Mouse (Mus musculus): ENCODE measurements at regions not wholly inside any gene's neighbourhood (a gene's known extent, or its start where the extent isn't known, plus 50 kb on each side); places are given as distances from the start of the nearest gene placed in this dataset.

DNA sequence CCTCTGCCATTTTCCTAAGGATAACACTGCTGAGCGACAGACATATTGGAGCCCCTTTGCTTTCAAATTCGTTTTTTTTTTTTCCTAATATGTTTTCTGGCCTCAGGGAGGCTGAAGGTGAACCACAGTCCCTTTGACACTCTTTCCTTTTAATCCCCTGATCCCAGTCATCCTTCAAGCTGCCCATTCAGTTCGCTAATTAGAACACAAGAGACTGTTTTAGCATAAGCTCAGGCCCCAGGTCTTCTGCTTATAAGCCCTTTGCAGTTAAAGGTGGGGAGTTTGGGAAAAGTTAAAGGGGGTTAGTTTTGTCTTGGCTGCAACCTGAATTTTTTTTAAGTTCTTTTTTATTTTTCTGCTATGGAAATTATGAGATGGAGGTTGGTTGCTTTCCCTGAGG is 105.6 kb upstream of the Kcna4 start:
- no peak for TF ChIP-seq POLR2A (IDR thresholded peaks at IDR 0.05; ENCODE audit: borderline replicate concordance, extremely low read depth, insufficient read depth, insufficient read length)
- no peak overlapping the region for H3K9ac ChIP-seq (ENCODE audit: low read depth, low read length, severe bottlenecking)
- H3K27me3 ChIP-seq (ENCODE audit: control insufficient read depth, insufficient read depth, low read length) = no peaks in the 10 kb centered on the region
- H3K4me3 ChIP-seq (replicated peaks; ENCODE audit: low read length) = no peak overlapping the region
- 0 out of 2 replicates have a peak, but pooled peaks have one; percentile 6 for ATAC-seq (ENCODE audit: low FRiP score, low read depth)
- H3K27ac ChIP-seq (replicated peaks; ENCODE audit: low read depth, low read length) = no peak overlapping the region
- no peaks in the 10 kb centered on the region for H3K9me3 ChIP-seq (ENCODE audit: control insufficient read depth, low read length)
- DNase-seq (ENCODE audit: low spot score) = no peak
- no peaks in the 10 kb centered on the region for H3K36me3 ChIP-seq (ENCODE audit: control insufficient read depth, insufficient read depth, low read length)
- no peak overlapping the region for H3K4me2 ChIP-seq (replicated peaks; ENCODE audit: low read depth, low read length, severe bottlenecking)
- 52% methylated on average over 3 of the region's 3 CpGs for WGBS
- H3K4me1 ChIP-seq (ENCODE audit: control insufficient read depth, insufficient read depth, low read length) = no peaks in the 10 kb centered on the region

DNA sequence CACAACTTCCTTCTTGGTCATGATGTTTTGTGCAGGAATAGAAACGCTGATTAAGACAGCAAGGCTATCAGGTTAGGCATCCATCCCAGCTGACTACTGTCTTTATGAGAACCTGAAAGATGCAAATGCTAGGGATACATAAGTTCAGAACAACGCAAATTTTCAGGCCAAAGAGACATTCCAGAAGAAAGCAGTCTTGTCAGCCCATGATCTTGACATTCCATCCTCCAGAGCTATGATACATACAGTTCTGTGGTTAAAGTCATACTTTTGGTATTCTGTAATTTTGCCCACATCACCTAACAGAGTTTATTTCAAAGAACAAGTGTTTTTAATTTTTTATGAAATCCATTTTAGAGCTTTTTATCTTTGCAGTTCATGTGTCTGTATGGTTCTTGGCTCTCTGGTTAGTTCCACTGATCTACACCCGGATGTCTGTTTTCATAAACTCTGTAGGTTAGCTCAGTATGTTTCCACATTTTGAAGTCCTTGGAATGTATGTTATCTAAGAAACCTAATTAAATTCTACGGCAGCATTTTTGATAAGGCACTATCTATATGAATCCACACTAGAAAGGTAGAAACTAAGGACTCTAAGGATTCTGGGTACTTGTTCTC is 88.5 kb upstream of the Kcna4 start:
- no peaks in the 10 kb centered on the region for H3K4me1 ChIP-seq (ENCODE audit: control insufficient read depth, insufficient read depth, low read length)
- no peak for TF ChIP-seq POLR2A (IDR thresholded peaks at IDR 0.05; ENCODE audit: borderline replicate concordance, extremely low read depth, insufficient read depth, insufficient read length)
- H3K4me3 ChIP-seq (replicated peaks; ENCODE audit: low read length) = no peak overlapping the region
- 88% methylated on average over 4 of the region's 4 CpGs for WGBS
- DNase-seq (ENCODE audit: low spot score) (no peak), ATAC-seq (ENCODE audit: low FRiP score, low read depth) (no peak)
- H3K36me3 ChIP-seq (ENCODE audit: control insufficient read depth, insufficient read depth, low read length) = no peaks in the 10 kb centered on the region
- H3K9ac ChIP-seq (ENCODE audit: low read depth, low read length, severe bottlenecking) = no peak overlapping the region
- H3K27me3 ChIP-seq (ENCODE audit: control insufficient read depth, insufficient read depth, low read length) = no peaks in the 10 kb centered on the region
- no peaks in the 10 kb centered on the region for H3K9me3 ChIP-seq (ENCODE audit: control insufficient read depth, low read length)
- no peak overlapping the region for H3K4me2 ChIP-seq (replicated peaks; ENCODE audit: low read depth, low read length, severe bottlenecking)
- H3K27ac ChIP-seq (replicated peaks; ENCODE audit: low read depth, low read length) = no peak overlapping the region

DNA sequence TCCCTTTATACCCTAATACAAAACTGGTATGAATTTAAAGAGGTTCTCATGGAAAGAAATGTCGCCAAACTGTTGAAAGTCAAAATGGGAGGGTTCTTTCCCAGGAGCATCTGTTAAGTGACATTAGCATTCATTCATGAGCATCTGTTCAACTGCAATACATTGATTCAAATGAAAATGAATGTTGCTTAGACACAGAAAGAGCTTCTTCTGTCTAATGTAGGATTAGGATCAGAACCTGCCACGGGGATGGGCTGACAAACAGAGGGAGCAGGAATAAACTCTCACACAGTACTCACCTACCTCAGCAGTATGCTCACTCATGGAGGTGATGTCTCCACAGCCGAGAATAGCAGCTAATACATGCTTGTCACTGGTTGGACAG is 88.0 kb upstream of the Kcna4 start:
- DNase-seq (ENCODE audit: low spot score) = no peak
- Histone ChIP-seq H3K4me3 (replicated peaks; ENCODE audit: low read length) (no peak overlapping the region), H3K4me2 (replicated peaks; ENCODE audit: low read depth, low read length, severe bottlenecking) (no peak overlapping the region), H3K9ac (ENCODE audit: low read depth, low read length, severe bottlenecking) (no peak overlapping the region), H3K9me3 (ENCODE audit: control insufficient read depth, low read length) (no peaks in the 10 kb centered on the region), H3K36me3 (ENCODE audit: control insufficient read depth, insufficient read depth, low read length) (no peaks in the 10 kb centered on the region), H3K27me3 (ENCODE audit: control insufficient read depth, insufficient read depth, low read length) (no peaks in the 10 kb centered on the region), H3K4me1 (ENCODE audit: control insufficient read depth, insufficient read depth, low read length) (no peaks in the 10 kb centered on the region), H3K27ac (replicated peaks; ENCODE audit: low read depth, low read length) (no peak overlapping the region)
- 74% methylated on average over 3 of the region's 3 CpGs for WGBS
- ATAC-seq (ENCODE audit: low FRiP score, low read depth) = no peak
- TF ChIP-seq POLR2A (IDR thresholded peaks at IDR 0.05; ENCODE audit: borderline replicate concordance, extremely low read depth, insufficient read depth, insufficient read length) = no peak

DNA sequence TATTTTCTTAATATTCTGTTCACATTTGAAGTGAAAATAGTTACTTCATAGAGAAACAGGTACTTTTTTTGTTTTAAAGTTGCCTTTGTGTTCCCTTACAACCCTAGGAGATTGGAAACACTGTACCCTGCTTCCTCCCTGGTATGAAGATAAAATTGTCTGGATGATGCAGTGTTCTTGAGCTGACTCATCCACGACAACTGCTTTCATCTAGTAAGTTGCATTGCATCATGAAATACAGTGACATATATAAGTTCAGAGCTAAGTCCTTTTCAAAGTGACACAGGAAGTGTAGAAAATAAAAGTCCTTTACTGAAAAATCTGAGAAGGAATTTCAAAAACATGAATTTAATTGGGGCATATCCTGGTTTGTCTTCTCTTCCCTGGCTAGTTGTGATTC is 68.9 kb upstream of the Kcna4 start:
- Histone ChIP-seq H3K4me2 (replicated peaks; ENCODE audit: low read depth, low read length, severe bottlenecking) (no peak overlapping the region), H3K36me3 (ENCODE audit: control insufficient read depth, insufficient read depth, low read length) (no peaks in the 10 kb centered on the region), H3K27me3 (ENCODE audit: control insufficient read depth, insufficient read depth, low read length) (no peaks in the 10 kb centered on the region), H3K4me3 (replicated peaks; ENCODE audit: low read length) (no peak overlapping the region), H3K27ac (replicated peaks; ENCODE audit: low read depth, low read length) (no peak overlapping the region), H3K4me1 (ENCODE audit: control insufficient read depth, insufficient read depth, low read length) (no peaks in the 10 kb centered on the region), H3K9me3 (ENCODE audit: control insufficient read depth, low read length) (no peaks in the 10 kb centered on the region), H3K9ac (ENCODE audit: low read depth, low read length, severe bottlenecking) (no peak overlapping the region)
- DNase-seq (ENCODE audit: low spot score) (no peak), ATAC-seq (ENCODE audit: low FRiP score, low read depth) (no peak)
- TF ChIP-seq POLR2A (IDR thresholded peaks at IDR 0.05; ENCODE audit: borderline replicate concordance, extremely low read depth, insufficient read depth, insufficient read length) = no peak
- 64% methylated on average over 1 of the region's 1 CpGs for whole genome bisulfite sequencing

DNA sequence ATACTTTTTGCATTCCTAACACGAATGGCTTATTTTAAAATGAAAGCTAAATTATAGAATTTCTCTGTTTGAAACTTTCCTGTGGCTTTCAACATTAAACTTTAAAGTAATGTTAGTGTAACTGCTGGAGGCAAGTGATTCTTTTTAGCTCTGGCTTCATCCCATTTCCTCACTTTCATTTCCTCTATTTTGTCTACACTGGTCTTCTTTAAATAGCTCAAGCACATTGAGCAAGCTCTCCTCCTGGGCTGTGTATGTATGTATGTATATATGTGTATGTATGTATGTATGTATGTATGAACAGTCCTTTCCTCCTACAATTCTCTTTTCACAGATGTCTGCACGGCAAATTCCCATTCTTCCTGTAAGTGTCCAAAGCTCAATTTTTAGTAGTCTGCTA is 65.8 kb upstream of the Kcna4 start:
- H3K9me3 ChIP-seq (ENCODE audit: control insufficient read depth, low read length) = no peaks in the 10 kb centered on the region
- no peak overlapping the region for H3K27ac ChIP-seq (replicated peaks; ENCODE audit: low read depth, low read length)
- TF ChIP-seq POLR2A (IDR thresholded peaks at IDR 0.05; ENCODE audit: borderline replicate concordance, extremely low read depth, insufficient read depth, insufficient read length) = no peak
- H3K36me3 ChIP-seq (ENCODE audit: control insufficient read depth, insufficient read depth, low read length) = no peaks in the 10 kb centered on the region
- 82% methylated on average over 2 of the region's 2 CpGs for WGBS
- no peaks in the 10 kb centered on the region for H3K4me1 ChIP-seq (ENCODE audit: control insufficient read depth, insufficient read depth, low read length)
- ATAC-seq (ENCODE audit: low FRiP score, low read depth) (no peak), DNase-seq (ENCODE audit: low spot score) (no peak)
- no peak overlapping the region for H3K4me3 ChIP-seq (replicated peaks; ENCODE audit: low read length)
- H3K4me2 ChIP-seq (replicated peaks; ENCODE audit: low read depth, low read length, severe bottlenecking) = no peak overlapping the region
- no peaks in the 10 kb centered on the region for H3K27me3 ChIP-seq (ENCODE audit: control insufficient read depth, insufficient read depth, low read length)
- H3K9ac ChIP-seq (ENCODE audit: low read depth, low read length, severe bottlenecking) = no peak overlapping the region

DNA sequence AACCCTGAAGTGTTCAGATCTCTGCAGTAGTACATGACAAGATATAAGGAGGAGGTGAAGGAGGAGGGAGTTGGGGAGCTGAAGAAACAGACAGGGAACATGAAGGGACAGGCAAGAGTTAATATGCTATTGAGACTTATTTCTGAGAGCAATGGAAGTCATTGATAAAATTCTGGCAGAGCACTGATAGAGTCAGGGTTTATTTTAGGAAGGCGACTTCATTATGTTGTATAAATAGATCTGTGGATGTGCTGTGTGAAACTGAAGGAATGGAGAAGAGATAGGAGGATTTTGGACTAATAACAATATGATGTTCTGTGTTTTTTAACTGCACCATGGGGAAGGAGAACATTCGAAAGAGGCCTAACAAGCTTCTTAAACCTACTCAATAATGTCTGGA is 63.0 kb upstream of the Kcna4 start:
- ATAC-seq (ENCODE audit: low FRiP score, low read depth) = no peak
- H3K4me1 ChIP-seq (ENCODE audit: control insufficient read depth, insufficient read depth, low read length) = no peaks in the 10 kb centered on the region
- no peak for TF ChIP-seq POLR2A (IDR thresholded peaks at IDR 0.05; ENCODE audit: borderline replicate concordance, extremely low read depth, insufficient read depth, insufficient read length)
- H3K4me2 ChIP-seq (replicated peaks; ENCODE audit: low read depth, low read length, severe bottlenecking) = no peak overlapping the region
- no peak for DNase-seq (ENCODE audit: low spot score)
- no peaks in the 10 kb centered on the region for H3K9me3 ChIP-seq (ENCODE audit: control insufficient read depth, low read length)
- H3K9ac ChIP-seq (ENCODE audit: low read depth, low read length, severe bottlenecking) = no peak overlapping the region
- H3K36me3 ChIP-seq (ENCODE audit: control insufficient read depth, insufficient read depth, low read length) = no peaks in the 10 kb centered on the region
- 89% methylated on average over 2 of the region's 2 CpGs for WGBS
- no peak overlapping the region for H3K4me3 ChIP-seq (replicated peaks; ENCODE audit: low read length)
- H3K27ac ChIP-seq (replicated peaks; ENCODE audit: low read depth, low read length) = no peak overlapping the region
- H3K27me3 ChIP-seq (ENCODE audit: control insufficient read depth, insufficient read depth, low read length) = no peaks in the 10 kb centered on the region
